Mouse (Mus musculus) bone marrow, adult 2 months (tissue): ENCODE measurements around the gene Pde4dip. TPM values are rescaled to one million over a fixed set of nuclear protein-coding genes. Genes with fewer than 3 reads are reported as not detected.

ENCODE experiments used
- H3K27ac ChIP-seq: fragments of 200-500 bp; 2 replicates; pipeline ENCODE4 v1.5.1; 2012; ENCODE audit warnings: low read depth, mild to moderate bottlenecking, control low read depth, inconsistent platforms, low read length; ENCODE audit not compliant: control insufficient read depth, poor library complexity, insufficient read depth
- H3K4me1 ChIP-seq: fragments of 200-500 bp; 2 replicates; pipeline ENCODE4 v1.6.1; 2011; ENCODE audit warnings: low read length; ENCODE audit not compliant: control insufficient read depth, insufficient read depth
- H3K4me3 ChIP-seq: fragments of 200-500 bp; replicated peaks from 2 replicates; pipeline ENCODE3; 2011; ENCODE audit warnings: mild to moderate bottlenecking, low read depth, low read length, control low read depth; ENCODE audit not compliant: control insufficient read depth
- CTCF ChIP-seq: fragments of 200-500 bp; IDR thresholded peaks from 2 replicates; pipeline ENCODE4 v1.5.1; 2011; ENCODE audit warnings: low read length, control low read depth; ENCODE audit not compliant: control insufficient read depth, insufficient read depth
- POLR2A ChIP-seq: fragments of 200-500 bp; IDR thresholded peaks from 2 replicates; pipeline ENCODE4 v1.6.1; 2011; ENCODE audit warnings: low read depth, mild to moderate bottlenecking, control low read depth, low read length, borderline replicate concordance; ENCODE audit not compliant: control insufficient read depth
- WGBS: fragments of 180-500 bp; shearing (Covaris S2); methylation state at CpG from one replicate; pipeline ENCODE4 v1.1.7; 2018; 5-methylcytosine and 5-hydroxymethylcytosine counted together
- polyA plus RNA-seq: library from polyadenylated mRNA; stranded (reverse); fragments of >200 nt; gene quantifications from 2 replicates; pipeline ENCODE4 v1.2.4, GENCODE M21; 2011; ENCODE audit warnings: low replicate concordance; ENCODE audit not compliant: missing spikeins, insufficient read depth, insufficient read length

Pde4dip gene
- polyA plus RNA-seq, 1 experiment = 7.5 TPM

- Histone ChIP-seq H3K4me3 (no peak overlapping the region), H3K27ac (no peak overlapping the region), H3K4me1 (no peaks in the 10 kb centered on the region)
- TF ChIP-seq POLR2A (no peak), CTCF (no peak)
Observed at GRCm38 (mm10) chr3:97840439-97840838, 48.1 kb downstream of the Pde4dip start.

GRCm38 (mm10) chr3:97835888-97836287 is 52.6 kb downstream of the Pde4dip start:
- no peaks in the 10 kb centered on the region for H3K4me1 ChIP-seq
- WGBS = 90% methylated on average over 5 of the region's 5 CpGs
- TF ChIP-seq POLR2A (no peak), CTCF (no peak)
- H3K4me3 ChIP-seq = no peak overlapping the region
- H3K27ac ChIP-seq = no peak overlapping the region

GRCm38 (mm10) chr3:97834625-97835024 is 53.9 kb downstream of the Pde4dip start:
- H3K4me1 ChIP-seq = no peaks in the 10 kb centered on the region; the same call in 1 of the 2 replicates
- 61% methylated on average over 1 of the region's 1 CpGs for WGBS
- no peak overlapping the region for H3K27ac ChIP-seq
- no peak overlapping the region for H3K4me3 ChIP-seq
- TF ChIP-seq POLR2A (no peak), CTCF (no peak)

GRCm38 (mm10) chr3:97831564-97832320 is 56.8 kb downstream of the Pde4dip start:
- TF ChIP-seq CTCF = no peak
- no peak for TF ChIP-seq POLR2A
- no peaks in the 10 kb centered on the region; the same call in 1 of the 2 replicates for H3K4me1 ChIP-seq
- H3K27ac ChIP-seq = no peak overlapping the region
- 47% methylated on average over 15 of the region's 15 CpGs for WGBS
- no peak overlapping the region for H3K4me3 ChIP-seq

- TF ChIP-seq POLR2A = no peak
- TF ChIP-seq CTCF = no peak
- H3K27ac ChIP-seq = no peak overlapping the region
- WGBS = 53% methylated on average over 2 of the region's 2 CpGs
- no peak overlapping the region for H3K4me3 ChIP-seq
- no peaks in the 10 kb centered on the region; the same call in 1 of the 2 replicates for H3K4me1 ChIP-seq
Observed at GRCm38 (mm10) chr3:97830622-97831021, 57.9 kb downstream of the Pde4dip start.

GRCm38 (mm10) chr3:97830122-97830521 is 58.4 kb downstream of the Pde4dip start:
- no peaks in the 10 kb centered on the region; the same call in 1 of the 2 replicates for H3K4me1 ChIP-seq
- no peak overlapping the region for H3K4me3 ChIP-seq
- H3K27ac ChIP-seq = no peak overlapping the region
- WGBS = 71% methylated on average over 2 of the region's 2 CpGs
- TF ChIP-seq CTCF (no peak), POLR2A (no peak)

- no peak overlapping the region for H3K4me3 ChIP-seq
- TF ChIP-seq POLR2A = no peak
- no peak for TF ChIP-seq CTCF
- no peak overlapping the region for H3K27ac ChIP-seq
- no peaks in the 10 kb centered on the region; the same call in 1 of the 2 replicates for H3K4me1 ChIP-seq
- WGBS = 81% methylated on average over 4 of the region's 4 CpGs
Observed at GRCm38 (mm10) chr3:97828286-97828685, 60.2 kb downstream of the Pde4dip start.

GRCm38 (mm10) chr3:97825246-97825645 is 63.3 kb downstream of the Pde4dip start:
- no peak for TF ChIP-seq POLR2A
- TF ChIP-seq CTCF = no peak
- 28% methylated on average over 3 of the region's 3 CpGs for WGBS
- Histone ChIP-seq H3K27ac (no peak overlapping the region), H3K4me1 (no peaks in the 10 kb centered on the region; the same call in 1 of the 2 replicates), H3K4me3 (no peak overlapping the region)
